Mouse (Mus musculus): ENCODE results near the gene Ovol2. TPM values are rescaled to one million over a fixed set of nuclear protein-coding genes. Genes with fewer than 3 reads are reported as not detected.

The Ovol2 gene
- 3.9 and 4.0 TPM in 2 replicates for polyA plus RNA-seq (2015; fragmentation: Nextera tagmentation; extraction: Ambion mirVana)

- DNase-seq (ENCODE audit: low spot score): peak; percentile 88
- H3K4me3 ChIP-seq (ENCODE audit: low read depth, low read length): peak within 1 kb of the TSS; percentile 63
- peak within 1 kb of the TSS; percentile 32; the same call in 1 of the 2 replicates for H3K9ac ChIP-seq (replicated peaks; ENCODE audit: low read depth)
- peak within 1 kb of the TSS; percentile 26; the same call in 1 of the 2 replicates for H3K27ac ChIP-seq (ENCODE audit: low read length)
- H3K9me3 ChIP-seq (ENCODE audit: low read length): no peaks in the 10 kb centered on the region
- WGBS: 2% methylated on average over 45 of the region's 62 CpGs
- H3K36me3 ChIP-seq (ENCODE audit: insufficient read depth, low read length): no peaks in the 10 kb centered on the region
- H3K4me1 ChIP-seq (ENCODE audit: insufficient read depth, low read depth, low read length): peaks cover 5% of the 10 kb centered on the region; the same call in 1 of the 2 replicates
- peaks cover 27% of the 10 kb centered on the region for H3K27me3 ChIP-seq (replicated peaks; ENCODE audit: insufficient read depth, low read length)
- ATAC-seq: peak; percentile 78
- TF ChIP-seq EP300 (IDR thresholded peaks at IDR 0.05) (no peak), CTCF (IDR thresholded peaks at IDR 0.05) (no peak)
- peak within 1 kb of the TSS; percentile 96 for H3K4me2 ChIP-seq (replicated peaks; ENCODE audit: low read depth, low read length)
Observed at GRCm38 (mm10) chr2:144331401-144332302, at the start of gene Ovol2. Gene Ovol2, minus strand, starts transcription at chr2:144332146.

- no peaks in the 10 kb centered on the region for H3K27me3 ChIP-seq (replicated peaks; ENCODE audit: insufficient read depth, low read length)
- H3K4me3 ChIP-seq (ENCODE audit: low read depth, low read length): no peak overlapping the region
- WGBS: 75% methylated on average over 4 of the region's 4 CpGs
- DNase-seq (ENCODE audit: low spot score): no peak
- H3K27ac ChIP-seq (ENCODE audit: low read length): no peak overlapping the region
- H3K9ac ChIP-seq (replicated peaks; ENCODE audit: low read depth): no peak overlapping the region
- TF ChIP-seq EP300 (IDR thresholded peaks at IDR 0.05): no peak
- no peak for TF ChIP-seq CTCF (IDR thresholded peaks at IDR 0.05)
- H3K4me1 ChIP-seq (ENCODE audit: insufficient read depth, low read depth, low read length): no peaks in the 10 kb centered on the region
- no peak for ATAC-seq
- no peaks in the 10 kb centered on the region for H3K9me3 ChIP-seq (ENCODE audit: low read length)
- no peak overlapping the region for H3K4me2 ChIP-seq (replicated peaks; ENCODE audit: low read depth, low read length)
- peaks cover 16% of the 10 kb centered on the region; the same call in 1 of the 2 replicates for H3K36me3 ChIP-seq (ENCODE audit: insufficient read depth, low read length)
Observed at GRCm38 (mm10) chr2:144381741-144382140, 49.8 kb upstream of the Ovol2 start.

GRCm38 (mm10) chr2:144381293-144381692, 49.3 kb upstream of the Ovol2 start:
- 72% methylated on average over 3 of the region's 3 CpGs for WGBS
- H3K27ac ChIP-seq (ENCODE audit: low read length): no peak overlapping the region
- H3K36me3 ChIP-seq (ENCODE audit: insufficient read depth, low read length): peaks cover 16% of the 10 kb centered on the region; the same call in 1 of the 2 replicates
- no peak for ATAC-seq
- H3K9ac ChIP-seq (replicated peaks; ENCODE audit: low read depth): no peak overlapping the region
- no peak for DNase-seq (ENCODE audit: low spot score)
- no peaks in the 10 kb centered on the region for H3K27me3 ChIP-seq (replicated peaks; ENCODE audit: insufficient read depth, low read length)
- no peak for TF ChIP-seq EP300 (IDR thresholded peaks at IDR 0.05)
- no peak for TF ChIP-seq CTCF (IDR thresholded peaks at IDR 0.05)
- no peaks in the 10 kb centered on the region for H3K4me1 ChIP-seq (ENCODE audit: insufficient read depth, low read depth, low read length)
- H3K4me3 ChIP-seq (ENCODE audit: low read depth, low read length): no peak overlapping the region
- H3K4me2 ChIP-seq (replicated peaks; ENCODE audit: low read depth, low read length): no peak overlapping the region
- H3K9me3 ChIP-seq (ENCODE audit: low read length): no peaks in the 10 kb centered on the region

- Histone ChIP-seq H3K36me3 (ENCODE audit: insufficient read depth, low read length) (peaks cover 19% of the 10 kb centered on the region; the same call in 1 of the 2 replicates), H3K4me3 (ENCODE audit: low read depth, low read length) (no peak overlapping the region)
- ATAC-seq: peak; percentile 80
Observed at GRCm38 (mm10) chr2:144375063-144375703, 43.2 kb upstream of the Ovol2 start.

GRCm38 (mm10) chr2:144373063-144373462, 41.1 kb upstream of the Ovol2 start:
- Histone ChIP-seq H3K4me1 (ENCODE audit: insufficient read depth, low read depth, low read length) (peaks cover 5% of the 10 kb centered on the region), H3K27me3 (replicated peaks; ENCODE audit: insufficient read depth, low read length) (no peaks in the 10 kb centered on the region), H3K4me3 (ENCODE audit: low read depth, low read length) (no peak overlapping the region), H3K4me2 (replicated peaks; ENCODE audit: low read depth, low read length) (no peak overlapping the region), H3K27ac (ENCODE audit: low read length) (no peak overlapping the region), H3K9ac (replicated peaks; ENCODE audit: low read depth) (no peak overlapping the region), H3K9me3 (ENCODE audit: low read length) (no peaks in the 10 kb centered on the region), H3K36me3 (ENCODE audit: insufficient read depth, low read length) (peaks cover 19% of the 10 kb centered on the region; the same call in 1 of the 2 replicates)
- DNase-seq (ENCODE audit: low spot score) (no peak), ATAC-seq (no peak)
- no peak for TF ChIP-seq CTCF (IDR thresholded peaks at IDR 0.05)
- no peak for TF ChIP-seq EP300 (IDR thresholded peaks at IDR 0.05)
- WGBS: 88% methylated on average over 9 of the region's 9 CpGs

More at GRCm38 (mm10) chr2:144375063-144375703, 43.2 kb upstream of the Ovol2 start:
- TF ChIP-seq CTCF (IDR thresholded peaks at IDR 0.05): no peak
- TF ChIP-seq EP300 (IDR thresholded peaks at IDR 0.05): no peak
- 70% methylated on average over 10 of the region's 10 CpGs for WGBS
- DNase-seq (ENCODE audit: low spot score): peak; percentile 12
- no peaks in the 10 kb centered on the region for H3K27me3 ChIP-seq (replicated peaks; ENCODE audit: insufficient read depth, low read length)
- no peaks in the 10 kb centered on the region for H3K9me3 ChIP-seq (ENCODE audit: low read length)
- H3K27ac ChIP-seq (ENCODE audit: low read length): peak overlapping the region; percentile 57
- no peak overlapping the region for H3K9ac ChIP-seq (replicated peaks; ENCODE audit: low read depth)
- no peak overlapping the region for H3K4me2 ChIP-seq (replicated peaks; ENCODE audit: low read depth, low read length)
- no peaks in the 10 kb centered on the region; the same call in 1 of the 2 replicates for H3K4me1 ChIP-seq (ENCODE audit: insufficient read depth, low read depth, low read length)

- 89% methylated on average over 4 of the region's 4 CpGs for WGBS
- peaks cover 5% of the 10 kb centered on the region for H3K4me1 ChIP-seq (ENCODE audit: insufficient read depth, low read depth, low read length)
- H3K4me3 ChIP-seq (ENCODE audit: low read depth, low read length): no peak overlapping the region
- TF ChIP-seq EP300 (IDR thresholded peaks at IDR 0.05) (no peak), CTCF (IDR thresholded peaks at IDR 0.05) (no peak)
- no peaks in the 10 kb centered on the region for H3K9me3 ChIP-seq (ENCODE audit: low read length)
- H3K4me2 ChIP-seq (replicated peaks; ENCODE audit: low read depth, low read length): no peak overlapping the region
- DNase-seq (ENCODE audit: low spot score): no peak
- no peaks in the 10 kb centered on the region for H3K27me3 ChIP-seq (replicated peaks; ENCODE audit: insufficient read depth, low read length)
- no peak overlapping the region for H3K9ac ChIP-seq (replicated peaks; ENCODE audit: low read depth)
- no peak overlapping the region for H3K27ac ChIP-seq (ENCODE audit: low read length)
- H3K36me3 ChIP-seq (ENCODE audit: insufficient read depth, low read length): peaks cover 14% of the 10 kb centered on the region; the same call in 1 of the 2 replicates
- ATAC-seq: no peak
Observed at GRCm38 (mm10) chr2:144371566-144371965, 39.6 kb upstream of the Ovol2 start.
